Mouse (Mus musculus): ENCODE data around the gene Ddc.

DNA sequence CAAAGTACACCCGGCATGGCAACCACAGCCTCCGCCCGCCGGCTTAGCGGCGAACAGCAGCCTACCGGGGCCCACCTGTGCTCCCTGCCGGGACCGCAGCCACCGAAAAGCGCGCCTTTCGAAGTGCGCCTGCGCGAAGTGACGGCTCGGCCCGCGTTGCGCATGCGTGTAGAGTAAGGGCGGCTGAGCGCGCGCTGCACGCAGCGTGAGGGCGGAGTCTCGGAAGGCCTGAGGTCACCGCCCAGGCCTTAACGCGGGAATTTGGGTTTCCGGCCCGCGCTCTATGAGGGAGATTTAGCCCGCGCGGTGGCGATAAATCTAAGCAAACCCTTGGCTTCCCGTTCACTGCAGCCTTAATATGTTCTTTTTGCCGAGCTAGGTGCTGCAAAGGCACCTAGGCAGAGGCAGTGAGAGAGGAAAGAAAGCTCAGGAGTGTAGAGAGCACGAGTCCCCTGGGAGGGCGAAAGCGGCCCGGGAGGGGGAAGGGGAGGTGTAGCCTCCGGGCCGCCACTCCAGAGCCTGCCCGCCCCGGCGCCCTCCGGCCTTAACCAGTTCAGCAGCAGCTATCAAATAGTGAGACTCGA lies 89.0 kb downstream of the Ddc start, which contains the start of gene Fignl1:
- TF ChIP-seq MAX (IDR thresholded peaks at IDR 0.05; ENCODE audit: low read length) (peak; percentile 87), CTCF (conservative IDR thresholded peaks at IDR 0.05 in 1 of 2, IDR thresholded peaks at IDR 0.05 in 1 of 2; ENCODE audit: low read depth in 2 of 2, low read length in 2 of 2) (peak in 1 of 2 experiments; percentile 36; a peak in 2 of 4 replicates), ELF1 (IDR thresholded peaks at IDR 0.05; ENCODE audit: low read depth, low read length) (peak; percentile 74), KAT2A (IDR thresholded peaks at IDR 0.05; ENCODE audit: insufficient replicate concordance, low read length) (peak; percentile 93), EP300 (IDR thresholded peaks at IDR 0.05; ENCODE audit: low read length) (peak; percentile 39; the same call in 1 of the 2 replicates), POLR2A (IDR thresholded peaks at IDR 0.05; ENCODE audit: low read depth, low read length) (peak; percentile 87)

Measured in CH12.LX (cell line).